Mouse (Mus musculus): ENCODE measurements around the gene Ptrh2. TPM values are rescaled to one million over a fixed set of nuclear protein-coding genes. Genes with fewer than 3 reads are reported as not detected.
A peak's percentile ranks its signal among the peaks of the same experiment; 100 is the strongest.

The Ptrh2 gene
- polyA plus RNA-seq, 1 experiment = 0.08 TPM

GRCm38 (mm10) chr11:86663977-86664376 is 19.8 kb upstream of the Ptrh2 start:
- Histone ChIP-seq H3K4me3 (replicated peaks) (peak overlapping the region; percentile 58), H3K9me3 (ENCODE audit: control insufficient read depth, low read length) (no peaks in the 10 kb centered on the region), H3K4me1 (ENCODE audit: control insufficient read depth) (peaks cover 83% of the 10 kb centered on the region), H3K36me3 (ENCODE audit: control insufficient read depth) (peaks cover 91% of the 10 kb centered on the region), H3K27me3 (ENCODE audit: control insufficient read depth) (no peaks in the 10 kb centered on the region)
- TF ChIP-seq GATA1 (IDR thresholded peaks at IDR 0.05; ENCODE audit: low read length) (no peak), TAL1 (IDR thresholded peaks at IDR 0.05; ENCODE audit: low read length) (peak; percentile 38; the same call in 1 of the 3 replicates)

GRCm38 (mm10) chr11:86664406-86664805 is 19.4 kb upstream of the Ptrh2 start:
- peaks cover 87% of the 10 kb centered on the region for H3K4me1 ChIP-seq (ENCODE audit: control insufficient read depth)
- no peaks in the 10 kb centered on the region for H3K27me3 ChIP-seq (ENCODE audit: control insufficient read depth)
- TF ChIP-seq GATA1 (IDR thresholded peaks at IDR 0.05; ENCODE audit: low read length) = no peak
- no peak for TF ChIP-seq TAL1 (IDR thresholded peaks at IDR 0.05; ENCODE audit: low read length)
- H3K36me3 ChIP-seq (ENCODE audit: control insufficient read depth) = peaks cover 91% of the 10 kb centered on the region
- H3K9me3 ChIP-seq (ENCODE audit: control insufficient read depth, low read length) = no peaks in the 10 kb centered on the region
- peak overlapping the region; percentile 58 for H3K4me3 ChIP-seq (replicated peaks)

- no peak for TF ChIP-seq GATA1 (IDR thresholded peaks at IDR 0.05; ENCODE audit: low read length)
- no peak for TF ChIP-seq TAL1 (IDR thresholded peaks at IDR 0.05; ENCODE audit: low read length)
- H3K4me1 ChIP-seq (ENCODE audit: control insufficient read depth) = peaks cover 92% of the 10 kb centered on the region
- peaks cover 84% of the 10 kb centered on the region for H3K36me3 ChIP-seq (ENCODE audit: control insufficient read depth)
- no peak overlapping the region for H3K4me3 ChIP-seq (replicated peaks)
- H3K27me3 ChIP-seq (ENCODE audit: control insufficient read depth) = no peaks in the 10 kb centered on the region
- H3K9me3 ChIP-seq (ENCODE audit: control insufficient read depth, low read length) = no peaks in the 10 kb centered on the region
These were observed 16.2 kb upstream of the Ptrh2 start for GRCm38 (mm10) chr11:86667553-86667952.

GRCm38 (mm10) chr11:86668169-86668568 is 15.6 kb upstream of the Ptrh2 start:
- no peaks in the 10 kb centered on the region for H3K27me3 ChIP-seq (ENCODE audit: control insufficient read depth)
- no peak for TF ChIP-seq TAL1 (IDR thresholded peaks at IDR 0.05; ENCODE audit: low read length)
- TF ChIP-seq GATA1 (IDR thresholded peaks at IDR 0.05; ENCODE audit: low read length) = no peak
- H3K36me3 ChIP-seq (ENCODE audit: control insufficient read depth) = peaks cover 83% of the 10 kb centered on the region
- H3K9me3 ChIP-seq (ENCODE audit: control insufficient read depth, low read length) = no peaks in the 10 kb centered on the region
- H3K4me3 ChIP-seq (replicated peaks) = no peak overlapping the region
- peaks cover 92% of the 10 kb centered on the region for H3K4me1 ChIP-seq (ENCODE audit: control insufficient read depth)

GRCm38 (mm10) chr11:86671041-86671675 is 12.6 kb upstream of the Ptrh2 start:
- Histone ChIP-seq H3K9me3 (ENCODE audit: control insufficient read depth, low read length) (no peaks in the 10 kb centered on the region), H3K4me1 (ENCODE audit: control insufficient read depth) (peaks cover 90% of the 10 kb centered on the region), H3K4me3 (replicated peaks) (no peak overlapping the region), H3K36me3 (ENCODE audit: control insufficient read depth) (peaks cover 78% of the 10 kb centered on the region), H3K27me3 (ENCODE audit: control insufficient read depth) (no peaks in the 10 kb centered on the region)
- TF ChIP-seq GATA1 (IDR thresholded peaks at IDR 0.05; ENCODE audit: low read length) (no peak), TAL1 (IDR thresholded peaks at IDR 0.05; ENCODE audit: low read length) (no peak)

- TF ChIP-seq TAL1 (IDR thresholded peaks at IDR 0.05; ENCODE audit: low read length) (no peak), GATA1 (IDR thresholded peaks at IDR 0.05; ENCODE audit: low read length) (no peak)
- H3K4me1 ChIP-seq (ENCODE audit: control insufficient read depth) = peaks cover 91% of the 10 kb centered on the region
These were observed 11.0 kb upstream of the Ptrh2 start for GRCm38 (mm10) chr11:86672772-86673171.

GRCm38 (mm10) chr11:86675520-86675919 is 8.3 kb upstream of the Ptrh2 start:
- H3K9me3 ChIP-seq (ENCODE audit: control insufficient read depth, low read length) = no peaks in the 10 kb centered on the region
- H3K36me3 ChIP-seq (ENCODE audit: control insufficient read depth) = peaks cover 82% of the 10 kb centered on the region
- peaks cover 86% of the 10 kb centered on the region for H3K4me1 ChIP-seq (ENCODE audit: control insufficient read depth)
- TF ChIP-seq TAL1 (IDR thresholded peaks at IDR 0.05; ENCODE audit: low read length) = peak; percentile 46; the same call in 2 of the 3 replicates
- no peak; the same call in 1 of the 2 replicates for TF ChIP-seq GATA1 (IDR thresholded peaks at IDR 0.05; ENCODE audit: low read length)
- H3K4me3 ChIP-seq (replicated peaks) = no peak overlapping the region
- H3K27me3 ChIP-seq (ENCODE audit: control insufficient read depth) = no peaks in the 10 kb centered on the region

More at GRCm38 (mm10) chr11:86672772-86673171, 11.0 kb upstream of the Ptrh2 start:
- Histone ChIP-seq H3K27me3 (ENCODE audit: control insufficient read depth) (no peaks in the 10 kb centered on the region), H3K9me3 (ENCODE audit: control insufficient read depth, low read length) (no peaks in the 10 kb centered on the region), H3K4me3 (replicated peaks) (no peak overlapping the region), H3K36me3 (ENCODE audit: control insufficient read depth) (peaks cover 82% of the 10 kb centered on the region)

- peaks cover 55% of the 10 kb centered on the region for H3K36me3 ChIP-seq (ENCODE audit: control insufficient read depth)
- H3K4me1 ChIP-seq (ENCODE audit: control insufficient read depth) = peaks cover 78% of the 10 kb centered on the region
- H3K27me3 ChIP-seq (ENCODE audit: control insufficient read depth) = no peaks in the 10 kb centered on the region
- no peaks in the 10 kb centered on the region for H3K9me3 ChIP-seq (ENCODE audit: control insufficient read depth, low read length)
- TF ChIP-seq GATA1 (IDR thresholded peaks at IDR 0.05; ENCODE audit: low read length) (no peak), TAL1 (IDR thresholded peaks at IDR 0.05; ENCODE audit: low read length) (no peak)
- H3K4me3 ChIP-seq (replicated peaks) = peak overlapping the region; percentile 9
These were observed 4.8 kb upstream of the Ptrh2 start for GRCm38 (mm10) chr11:86678957-86679356.

- H3K27me3 ChIP-seq (ENCODE audit: control insufficient read depth) = no peaks in the 10 kb centered on the region
- TF ChIP-seq GATA1 (IDR thresholded peaks at IDR 0.05; ENCODE audit: low read length) = no peak
- TF ChIP-seq TAL1 (IDR thresholded peaks at IDR 0.05; ENCODE audit: low read length) = no peak
- H3K4me1 ChIP-seq (ENCODE audit: control insufficient read depth) = peaks cover 73% of the 10 kb centered on the region
- peaks cover 46% of the 10 kb centered on the region for H3K36me3 ChIP-seq (ENCODE audit: control insufficient read depth)
- H3K4me3 ChIP-seq (replicated peaks) = no peak overlapping the region
- no peaks in the 10 kb centered on the region for H3K9me3 ChIP-seq (ENCODE audit: control insufficient read depth, low read length)
These were observed 3.1 kb upstream of the Ptrh2 start for GRCm38 (mm10) chr11:86680729-86681128.

All from erythroblast, embryonic 14.5 days (primary cell).